Mouse (Mus musculus) left cerebral cortex, postnatal 14 days (tissue): ENCODE data around the gene Tcaf2. TPM values are rescaled to one million over a fixed set of nuclear protein-coding genes. Genes with fewer than 3 reads are reported as not detected.

Experiments
- DNase-seq, 2 experiments: peaks; one replicate each; pipeline ENCODE4 v3.0.0; 2021 to 2022; ENCODE audit warnings: low spot score in 2 of 2, mixed read lengths in 1 of 2
- intact Hi-C: fragments of 180-260 bp; cut with DNase I; formaldehyde crosslinking; loops from one replicate; pipeline ENCODE4 v1.15.1; 2025
- total RNA-seq, 2 experiments: library from RNA; stranded (reverse); gene quantifications; 2 replicates each; pipeline ENCODE4 v1.2.3; 2021

Gene Tcaf2
- total RNA-seq, 2 experiments from 2014 or later, result 0.63 to 1.0 TPM

- intact Hi-C loops, result loop anchor here (2.0 to 10.0 kb wide), 3 partner anchors 258 to 821 kb away; partner anchors contain the start of gene Fam131b
- no peak for DNase-seq
Observed at GRCm38 (mm10) chr6:42582741-42583487, 62.1 kb downstream of the Tcaf2 start.

- intact Hi-C loops, result no loop called here
- no peak for DNase-seq
Observed at GRCm38 (mm10) chr6:42578678-42579077, 66.4 kb downstream of the Tcaf2 start.

GRCm38 (mm10) chr6:42577433-42577832 lies 67.6 kb downstream of the Tcaf2 start:
- no peak for DNase-seq
- intact Hi-C loops, result no loop called here

Other genes with a start within 250 kb of the Tcaf2 start
- not detected for gene Tas2r143, start 245.0 kb downstream of the Tcaf2 start, total RNA-seq
- gene Tas2r135, start 239.8 kb downstream of the Tcaf2 start, total RNA-seq, result not detected
- not detected for gene Tas2r126, start 210.7 kb downstream of the Tcaf2 start, total RNA-seq
- gene Olfr458, start 180.1 kb downstream of the Tcaf2 start, total RNA-seq, result not detected
- not detected for gene Olfr457, start 168.9 kb downstream of the Tcaf2 start, total RNA-seq
- gene Olfr456, start 158.0 kb downstream of the Tcaf2 start, total RNA-seq, result not detected
- gene Olfr455, start 97.7 kb downstream of the Tcaf2 start, total RNA-seq, result not detected
- gene Tcaf3, start 47.6 kb downstream of the Tcaf2 start, total RNA-seq, result not detected
- gene Tcaf1, start 64.8 kb upstream of the Tcaf2 start, total RNA-seq, result 100 to 1,000 TPM; 226 to 234 TPM
- gene Olfr453, start 94.1 kb upstream of the Tcaf2 start, total RNA-seq, result not detected
- not detected for gene Olfr38, start 111.2 kb upstream of the Tcaf2 start, total RNA-seq
- gene Olfr452, start 139.8 kb upstream of the Tcaf2 start, total RNA-seq, result not detected
- gene Olfr450, start 166.7 kb upstream of the Tcaf2 start, total RNA-seq, result not detected
- gene Olfr449, start 189.1 kb upstream of the Tcaf2 start, total RNA-seq, result not detected
- not detected for gene Olfr448, start 245.2 kb upstream of the Tcaf2 start, total RNA-seq